In genomic region chr2:17880800-17881717, GRCm38 (mm10) we compare ENCODE assay signal across 12 mouse cellular contexts.
DNase-seq lines count a peak whose midpoint lies in the region; ATAC-seq and TF ChIP-seq lines count a peak whose summit lies in the region.
"Had no signal": no experiment of that assay in that cellular context is flagged by ENCODE, and none has a peak within 500 bp of the region (broad histone marks: within the 10 kb centered on the region; RNA-seq: fewer than 3 reads in every experiment).

No protein-coding gene starts in this region.

- no peak for ATAC-seq in erythroid progenitor cell, adult 5-6 weeks (replicated peaks; ENCODE audit: low FRiP score, poor library complexity, severe bottlenecking)

- peak; percentile 8; the same call in 1 of the 2 replicates for TF ChIP-seq CTCF in layer of hippocampus, adult 2 months (conservative IDR thresholded peaks at IDR 0.05)

- no peak overlapping the region for H3K4me3 ChIP-seq in layer of hippocampus, adult 2 months

- no peak overlapping the region for H3K27ac ChIP-seq in layer of hippocampus, adult 2 months

- peak; percentile 12 to 17 for DNase-seq in cerebellum, postnatal 14 days
- no peak for DNase-seq in cerebellum, postnatal 25 days
- DNase-seq in layer of hippocampus, adult 2 months (ENCODE audit: low spot score in 2 of 2): no peak
- DNase-seq in layer of hippocampus, adult 8-10 months (ENCODE audit: low spot score in 2 of 2): no peak
- DNase-seq in heart, postnatal 4 days: peak; percentile 33
- DNase-seq in retina, embryonic 14.5 days (ENCODE audit: low spot score): peak; percentile 51
- no peak for DNase-seq in right cerebral cortex, postnatal 4 days
- DNase-seq: cerebellum, adult 11 months; gastrocnemius, postnatal 10 days; right cerebral cortex, postnatal 25 days; thymus, postnatal 4 days had no signal

Comparison
In these comparisons a context has a peak if more than half of its experiments do, and no peak if none do; other contexts are left out.
1. DNase-seq: peak in cerebellum, postnatal 14 days (2 of 2), heart, postnatal 4 days (single experiment) and retina, embryonic 14.5 days (single experiment); none in cerebellum, postnatal 25 days (0 of 2), layer of hippocampus, adult 2 months (0 of 2), layer of hippocampus, adult 8-10 months (0 of 2) and right cerebral cortex, postnatal 4 days (single experiment).